Mouse (Mus musculus) E14TG2a.4 (cell line): ENCODE measurements around the gene AI413582.

Experiments
- H3K27me3 ChIP-seq: 2 replicates; pipeline ENCODE4 v1.6.1; 2014; ENCODE audit warnings: low read length, control low read depth; ENCODE audit not compliant: insufficient read depth
- H3K36me3 ChIP-seq: 2 replicates; pipeline ENCODE4 v1.6.1; 2014; ENCODE audit warnings: low read length, control low read depth; ENCODE audit not compliant: insufficient read depth
- H3K4me1 ChIP-seq: replicated peaks from 2 replicates; pipeline ENCODE4 v1.6.1; 2014; ENCODE audit warnings: low read depth, low read length, control low read depth
- H3K4me3 ChIP-seq: replicated peaks from 2 replicates; pipeline ENCODE4 v1.5.1; 2014; ENCODE audit warnings: mild to moderate bottlenecking, low read length
- H3K9me3 ChIP-seq: 2 replicates; pipeline ENCODE4 v1.6.1; 2014; ENCODE audit warnings: low read length, control low read depth
- CTCF ChIP-seq: conservative IDR thresholded peaks from 2 replicates; pipeline ENCODE4 v1.5.1; 2014; ENCODE audit warnings: low read length
- NANOG ChIP-seq: IDR thresholded peaks from 2 replicates; pipeline ENCODE4 v1.6.1; 2014; ENCODE audit warnings: borderline replicate concordance, low read length, mixed read lengths
- POU5F1 ChIP-seq: IDR thresholded peaks from 2 replicates; pipeline ENCODE4 v1.6.1; 2014; ENCODE audit warnings: low read length, borderline replicate concordance

The AI413582 gene

DNA sequence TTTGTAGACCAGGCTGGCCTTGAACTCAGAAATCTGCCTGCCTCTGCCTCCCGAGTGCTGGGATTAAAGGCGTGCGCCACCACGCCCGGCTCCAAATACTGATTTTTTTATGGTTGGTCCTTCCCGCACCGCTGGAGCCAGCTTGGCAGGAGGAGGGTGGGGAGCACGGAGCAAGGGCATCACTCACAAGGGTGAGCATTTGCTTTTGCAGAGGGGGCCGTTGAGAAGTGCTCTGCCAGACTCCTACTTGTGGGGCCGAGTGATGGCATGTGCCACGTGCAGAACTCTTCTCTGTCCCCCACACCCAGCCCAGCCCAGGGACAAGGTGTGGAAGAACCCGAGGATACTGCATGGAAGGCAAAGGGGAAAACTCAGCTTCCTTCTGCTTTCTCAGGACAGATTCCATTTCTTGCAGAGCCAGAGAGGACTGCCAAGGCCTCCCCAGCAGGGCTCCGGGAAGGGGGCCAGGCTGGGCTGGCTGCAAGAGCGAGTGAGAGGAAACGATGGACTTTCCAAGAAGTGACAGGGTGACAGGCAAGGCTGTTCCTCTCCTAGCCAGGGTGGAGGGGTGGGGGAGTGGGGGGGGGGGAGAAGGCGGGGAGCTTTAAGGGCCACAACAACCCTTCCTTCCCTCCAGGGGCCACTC is 9.0 kb upstream of the AI413582 start:
- Histone ChIP-seq H3K27me3 (no peaks in the 10 kb centered on the region), H3K9me3 (no peaks in the 10 kb centered on the region), H3K36me3 (peaks cover 51% of the 10 kb centered on the region), H3K4me1 (peaks cover 76% of the 10 kb centered on the region), H3K4me3 (no peak overlapping the region)
- TF ChIP-seq POU5F1 (no peak), NANOG (no peak), CTCF (no peak)

DNA sequence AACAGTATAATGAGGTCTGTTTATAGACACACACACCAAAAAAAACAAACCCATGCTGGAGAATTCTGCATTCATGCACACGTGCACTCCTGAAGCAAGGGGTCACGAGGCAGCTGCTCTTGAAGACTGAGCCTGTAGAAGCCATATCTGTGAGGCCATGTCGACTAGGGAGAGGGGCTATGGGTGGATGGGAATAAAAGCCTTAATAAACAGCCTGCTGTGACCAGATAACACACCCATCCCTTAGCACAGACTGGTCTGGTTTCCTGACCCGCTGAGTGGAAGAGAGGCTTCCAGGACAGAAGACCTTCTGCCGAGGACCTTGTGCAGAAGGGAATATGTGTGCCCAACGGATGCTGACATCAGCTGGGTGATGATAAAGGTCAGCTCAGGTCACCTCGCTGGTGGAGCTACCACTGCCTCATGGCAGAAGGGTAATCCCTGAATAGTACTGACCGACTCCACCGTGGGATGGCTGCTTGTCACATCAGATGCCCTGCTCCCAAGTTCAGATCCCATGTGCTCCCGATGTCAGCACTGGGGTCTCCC is 8.3 kb upstream of the AI413582 start:
- no peaks in the 10 kb centered on the region for H3K27me3 ChIP-seq

DNA sequence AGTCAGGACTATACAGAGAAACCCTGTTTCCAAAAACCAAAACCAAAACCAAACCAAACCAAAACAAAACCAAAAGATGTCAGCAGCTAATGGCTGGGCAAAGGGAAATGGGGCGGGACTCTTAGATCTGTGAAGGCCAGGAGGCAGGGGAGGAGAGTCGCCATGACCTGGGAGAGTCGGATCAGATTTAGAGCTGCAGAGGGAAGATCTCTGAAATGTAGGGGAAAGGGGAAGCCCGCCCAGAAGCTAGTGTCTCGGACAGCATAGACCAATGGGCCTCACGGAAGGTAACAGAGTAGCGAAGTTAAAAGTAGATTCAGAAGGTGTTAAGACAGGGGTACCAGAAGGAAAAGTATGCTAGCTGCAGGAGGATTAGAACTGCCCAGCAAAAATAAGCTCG is 5.8 kb upstream of the AI413582 start:
- Histone ChIP-seq H3K9me3 (no peaks in the 10 kb centered on the region), H3K4me1 (peaks cover 54% of the 10 kb centered on the region), H3K27me3 (peaks cover 15% of the 10 kb centered on the region), H3K4me3 (0 out of 2 replicates have a peak overlapping the region, but pooled peaks have one; percentile 1), H3K36me3 (peaks cover 22% of the 10 kb centered on the region)
- TF ChIP-seq POU5F1 (no peak), NANOG (no peak), CTCF (no peak)

More for the DNA sequence above, 8.3 kb upstream of the AI413582 start:
- no peak for TF ChIP-seq POU5F1
- TF ChIP-seq NANOG, result no peak
- no peak for TF ChIP-seq CTCF
- peaks cover 71% of the 10 kb centered on the region for H3K4me1 ChIP-seq
- peaks cover 44% of the 10 kb centered on the region for H3K36me3 ChIP-seq
- H3K9me3 ChIP-seq, result no peaks in the 10 kb centered on the region
- H3K4me3 ChIP-seq, result no peak overlapping the region

DNA sequence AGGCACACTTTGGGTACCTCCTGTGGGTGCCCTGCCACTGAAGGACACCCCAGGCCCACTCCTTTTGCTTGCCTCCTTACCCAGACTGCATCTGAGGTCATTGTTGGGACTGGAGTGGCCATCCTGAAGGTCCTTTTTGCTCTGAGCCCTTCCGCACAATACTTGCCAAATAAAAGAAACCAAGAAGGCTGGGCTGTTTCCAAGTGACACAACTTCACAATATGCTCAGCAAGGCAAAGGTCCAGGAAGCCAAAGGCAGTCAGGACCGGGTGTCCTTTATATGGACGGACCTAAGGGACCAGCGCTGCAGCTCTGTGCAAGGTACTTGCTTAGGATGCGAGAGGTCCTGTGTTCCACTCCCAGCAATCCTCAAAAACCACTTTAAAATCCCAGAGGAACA is 2.7 kb upstream of the AI413582 start:
- peaks cover 55% of the 10 kb centered on the region for H3K4me1 ChIP-seq
- no peaks in the 10 kb centered on the region for H3K9me3 ChIP-seq

DNA sequence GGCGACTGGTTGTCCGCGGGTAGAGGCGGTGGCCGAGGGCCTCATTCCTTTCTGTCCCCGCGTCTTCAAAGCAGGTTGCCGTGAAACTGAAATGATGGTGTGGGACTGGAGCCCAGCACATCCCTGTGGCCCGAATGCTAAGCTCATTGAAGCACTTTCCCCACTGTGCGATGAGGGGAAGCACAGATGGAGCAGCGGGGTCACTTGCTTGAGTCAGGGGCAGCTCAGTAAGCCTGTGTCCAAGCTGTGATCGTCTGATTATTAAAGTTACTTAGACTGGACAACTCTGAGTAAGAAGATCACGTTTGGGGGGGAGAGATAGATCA is 349 bp upstream of the AI413582 start:
- Histone ChIP-seq H3K4me1 (peaks cover 52% of the 10 kb centered on the region), H3K36me3 (peaks cover 28% of the 10 kb centered on the region), H3K9me3 (no peaks in the 10 kb centered on the region), H3K27me3 (peaks cover 15% of the 10 kb centered on the region), H3K4me3 (peak overlapping the region; percentile 84)
- no peak for TF ChIP-seq POU5F1
- TF ChIP-seq NANOG, result no peak
- TF ChIP-seq CTCF, result no peak

More for the DNA sequence above, 2.7 kb upstream of the AI413582 start:
- H3K27me3 ChIP-seq, result peaks cover 15% of the 10 kb centered on the region
- peaks cover 18% of the 10 kb centered on the region for H3K36me3 ChIP-seq
- no peak overlapping the region for H3K4me3 ChIP-seq
- TF ChIP-seq NANOG (no peak), POU5F1 (no peak), CTCF (no peak)

DNA sequence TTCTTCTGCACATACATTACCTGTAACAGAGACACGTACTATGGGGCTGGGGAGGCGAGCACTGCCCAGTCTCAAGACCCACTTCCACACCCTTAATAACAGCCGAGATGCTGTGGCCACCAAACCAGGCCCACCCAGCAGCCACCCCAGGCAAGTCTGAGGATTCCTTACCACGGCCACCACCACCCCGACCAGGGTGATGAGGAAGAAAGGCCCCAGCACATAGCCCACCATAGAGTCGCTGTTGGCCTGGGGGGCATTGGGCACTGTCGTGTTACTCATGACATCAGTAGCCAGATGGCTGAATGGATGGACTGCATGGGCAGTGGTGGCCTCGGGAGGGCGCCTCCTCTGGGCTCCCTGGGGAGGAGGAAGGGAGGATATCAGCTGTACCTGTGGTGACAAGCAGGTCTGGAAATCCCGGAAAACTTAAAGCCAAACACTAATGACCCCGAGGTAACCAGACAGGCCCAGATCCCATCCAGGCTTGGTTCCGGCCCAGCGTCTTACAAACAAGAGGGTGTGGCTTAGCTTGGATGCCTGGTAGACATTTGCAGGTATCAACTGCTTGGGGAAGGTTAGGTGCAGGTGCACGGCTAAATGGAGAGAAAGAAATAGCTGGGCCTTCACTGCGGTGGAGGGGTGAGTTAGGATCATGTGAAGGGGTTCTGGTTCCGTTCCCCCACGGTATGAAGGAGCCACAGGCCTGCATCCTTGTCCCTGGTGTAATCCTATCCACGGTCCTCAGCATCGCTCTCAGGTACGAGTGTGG is 979 bp downstream of the AI413582 start:
- H3K9me3 ChIP-seq, result no peaks in the 10 kb centered on the region
- peaks cover 60% of the 10 kb centered on the region for H3K4me1 ChIP-seq
- peaks cover 15% of the 10 kb centered on the region for H3K27me3 ChIP-seq
- H3K4me3 ChIP-seq, result peak overlapping the region; percentile 84
- TF ChIP-seq NANOG, result no peak
- peaks cover 42% of the 10 kb centered on the region for H3K36me3 ChIP-seq

DNA sequence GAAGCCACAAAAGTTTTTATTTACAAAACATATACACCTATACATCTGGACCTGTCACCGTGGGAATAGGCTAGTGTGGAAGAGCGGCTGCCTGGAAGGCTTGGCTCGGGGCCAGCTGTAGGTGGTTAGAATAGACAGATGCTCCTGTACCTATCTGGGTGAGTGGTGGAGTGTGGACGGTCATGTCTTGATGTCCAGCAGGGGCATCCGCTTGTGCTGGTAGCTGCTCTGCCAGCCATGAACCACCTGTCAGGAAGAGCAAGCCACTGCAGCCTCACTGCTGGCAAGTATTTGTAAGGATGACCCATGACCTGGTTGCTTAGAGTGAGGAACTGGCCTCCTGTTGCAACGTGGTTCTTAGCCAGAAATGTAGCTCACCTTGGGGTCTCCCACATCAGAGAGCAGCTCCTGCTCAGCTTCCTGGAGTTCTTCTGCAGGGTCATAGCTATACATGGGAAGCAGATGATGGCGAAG is 1.7 kb downstream of the AI413582 start:
- TF ChIP-seq CTCF (no peak), POU5F1 (no peak), NANOG (no peak)
- no peak overlapping the region for H3K4me3 ChIP-seq
- peaks cover 65% of the 10 kb centered on the region for H3K4me1 ChIP-seq
- H3K27me3 ChIP-seq, result peaks cover 15% of the 10 kb centered on the region
- no peaks in the 10 kb centered on the region for H3K9me3 ChIP-seq
- H3K36me3 ChIP-seq, result peaks cover 49% of the 10 kb centered on the region

DNA sequence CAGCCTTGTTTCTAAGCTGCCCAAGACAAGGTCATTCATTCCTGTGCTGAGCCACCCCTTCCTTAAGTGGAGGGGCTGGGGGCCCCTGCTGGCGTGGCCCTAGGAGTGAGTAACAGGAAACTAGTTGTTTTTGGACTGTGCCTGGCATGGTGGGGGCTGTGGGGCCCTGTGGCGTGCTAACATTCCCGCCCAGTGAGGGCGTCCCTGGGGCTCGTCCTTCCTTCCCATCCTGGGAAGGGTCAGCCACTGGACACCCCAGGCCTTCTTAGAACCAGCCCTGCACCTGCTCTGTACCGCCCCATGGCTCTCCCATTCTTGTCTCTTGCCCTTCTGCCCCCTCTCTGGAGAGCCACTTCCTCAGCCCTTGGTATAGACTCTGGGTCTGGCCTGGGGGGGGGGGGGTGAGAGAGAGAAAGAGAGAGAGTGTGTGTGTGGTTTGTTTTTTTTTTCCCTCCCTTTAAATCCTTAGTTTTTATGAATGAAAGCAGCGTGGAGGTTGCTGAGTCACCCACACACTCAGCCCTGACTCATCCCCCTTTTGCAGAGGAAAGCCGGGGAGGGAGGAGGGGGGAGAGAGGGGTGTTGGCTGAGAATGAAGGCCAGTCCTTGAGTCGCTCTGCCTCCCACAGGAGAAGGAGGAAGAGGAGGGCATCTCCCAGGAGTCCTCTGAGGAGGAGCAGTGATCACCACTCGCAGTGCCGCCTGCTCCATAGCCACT is 3.6 kb downstream of the AI413582 start:
- H3K36me3 ChIP-seq, result peaks cover 52% of the 10 kb centered on the region
- TF ChIP-seq CTCF (no peak), POU5F1 (no peak), NANOG (no peak)
- H3K27me3 ChIP-seq, result peaks cover 4% of the 10 kb centered on the region
- H3K4me1 ChIP-seq, result peaks cover 74% of the 10 kb centered on the region
- no peaks in the 10 kb centered on the region for H3K9me3 ChIP-seq
- H3K4me3 ChIP-seq, result peak overlapping the region; percentile 95
